Mouse (Mus musculus) spleen, adult 2 months (tissue): Measurements from ENCODE around the gene Tmem74b. TPM values are rescaled to one million over a fixed set of nuclear protein-coding genes. Genes with fewer than 3 reads are reported as not detected.

ENCODE experiments used
- DNase-seq, 2 experiments: peaks; one replicate each; pipeline versions ENCODE4 v3.0.0 to v3.0.0-alpha.2; 2012 to 2021; ENCODE audit warnings: low spot score in 2 of 2, low read depth in 1 of 2
- H3K27ac ChIP-seq: fragments of 200-500 bp; 2 replicates; pipeline ENCODE4 v1.5.1; 2012; ENCODE audit warnings: low read length, inconsistent platforms; ENCODE audit not compliant: insufficient read depth
- H3K27me3 ChIP-seq: fragments of 200-500 bp; 2 replicates; pipeline ENCODE4 v1.6.1; 2012; ENCODE audit warnings: mild to moderate bottlenecking, moderate library complexity, low read length, inconsistent platforms; ENCODE audit not compliant: control insufficient read depth, insufficient read depth
- H3K36me3 ChIP-seq: fragments of 200-500 bp; 2 replicates; pipeline ENCODE4 v1.6.1; 2012; ENCODE audit warnings: mild to moderate bottlenecking, low read length, inconsistent platforms; ENCODE audit not compliant: control insufficient read depth, insufficient read depth
- H3K4me1 ChIP-seq: fragments of 200-500 bp; 2 replicates; pipeline ENCODE4 v1.6.1; 2011; ENCODE audit warnings: inconsistent platforms; ENCODE audit not compliant: control insufficient read depth, insufficient read depth, insufficient read length
- H3K4me3 ChIP-seq: fragments of 200-500 bp; 2 replicates; pipeline ENCODE4 v1.5.1; 2011; ENCODE audit warnings: mild to moderate bottlenecking, inconsistent platforms; ENCODE audit not compliant: insufficient read depth, insufficient read length; ENCODE audit errors: extremely low read depth
- CTCF ChIP-seq: fragments of 200-500 bp; IDR thresholded peaks from 2 replicates; pipeline ENCODE4 v1.5.1; 2011; ENCODE audit warnings: mild to moderate bottlenecking, inconsistent platforms; ENCODE audit not compliant: insufficient read depth, insufficient read length, insufficient replicate concordance; ENCODE audit errors: extremely low read depth
- POLR2A ChIP-seq: fragments of 200-500 bp; IDR thresholded peaks from 2 replicates; pipeline ENCODE4 v1.6.1; 2011; ENCODE audit warnings: low read depth, low read length, inconsistent platforms
- WGBS: fragments of 180-500 bp; shearing (Covaris S2); methylation state at CpG from one replicate; pipeline ENCODE4 v1.1.7; 2018; 5-methylcytosine and 5-hydroxymethylcytosine counted together
- polyA plus RNA-seq: library from polyadenylated mRNA; depleted of rRNA; stranded (reverse); fragments of >200 nt; gene quantifications from 2 replicates; pipeline ENCODE4 v1.2.3, GENCODE M21; 2012; rRNA removed

Gene Tmem74b
- polyA plus RNA-seq, 1 experiment = 0.11 TPM

- no peak for DNase-seq
- no peaks in the 10 kb centered on the region for H3K4me1 ChIP-seq
- no peak overlapping the region for H3K4me3 ChIP-seq
- no peaks in the 10 kb centered on the region for H3K27me3 ChIP-seq
- H3K36me3 ChIP-seq = no peaks in the 10 kb centered on the region
- TF ChIP-seq CTCF (no peak), POLR2A (no peak)
- 57% methylated on average over 5 of the region's 5 CpGs for WGBS
- H3K27ac ChIP-seq = no peak overlapping the region
These were observed 55.6 kb downstream of the Tmem74b start for GRCm38 (mm10) chr2:151757451-151757850.

- Histone ChIP-seq H3K36me3 (no peaks in the 10 kb centered on the region), H3K27ac (no peak overlapping the region), H3K4me1 (no peaks in the 10 kb centered on the region), H3K27me3 (no peaks in the 10 kb centered on the region), H3K4me3 (no peak overlapping the region)
- 54% methylated on average over 1 of the region's 1 CpGs for WGBS
- DNase-seq = no peak
- TF ChIP-seq POLR2A (no peak), CTCF (no peak)
These were observed 57.1 kb downstream of the Tmem74b start for GRCm38 (mm10) chr2:151758806-151759353.

Other genes with a start within 250 kb of the Tmem74b start
- gene 4921509C19Rik, start 225.9 kb upstream of the Tmem74b start, polyA plus RNA-seq = not detected in 2 replicates
- gene Nsfl1c, start 207.8 kb upstream of the Tmem74b start, polyA plus RNA-seq = 29.4 and 30.7 TPM in 2 replicates
- 33.4 and 37.1 TPM in 2 replicates for gene Fkbp1a, start 159.5 kb upstream of the Tmem74b start, polyA plus RNA-seq
- gene Sdcbp2, start 129.4 kb upstream of the Tmem74b start, polyA plus RNA-seq = 2.3 TPM in 2 replicates
- 0.20 and 0.65 TPM in 2 replicates for gene Snph, start 69.4 kb upstream of the Tmem74b start, polyA plus RNA-seq
- not detected in 2 replicates for gene Rad21l, start 33.5 kb upstream of the Tmem74b start, polyA plus RNA-seq
- 39.5 and 43.2 TPM in 2 replicates for gene Psmf1, start 42.2 kb downstream of the Tmem74b start, polyA plus RNA-seq
- gene Rspo4, start 140.9 kb downstream of the Tmem74b start, polyA plus RNA-seq = not detected in 2 replicates
- gene Angpt4, start 209.2 kb downstream of the Tmem74b start, polyA plus RNA-seq = 0.57 and 0.86 TPM in 2 replicates